Mouse (Mus musculus) bone marrow macrophage, adult 2 months (primary cell): Measurements from ENCODE around the gene Samd5. TPM values are rescaled to one million over a fixed set of nuclear protein-coding genes. Genes with fewer than 3 reads are reported as not detected.

ENCODE experiments used
- H3K27ac ChIP-seq: 2 replicates; pipeline ENCODE4 v1.5.1; 2012; ENCODE audit warnings: low read depth, low read length; ENCODE audit not compliant: insufficient read depth
- H3K4me1 ChIP-seq: 2 replicates; pipeline ENCODE4 v1.6.1; 2012; ENCODE audit warnings: low read length; ENCODE audit not compliant: control insufficient read depth, insufficient read depth
- H3K4me3 ChIP-seq: 2 replicates; pipeline ENCODE4 v1.5.1; 2012; ENCODE audit warnings: mild to moderate bottlenecking, low read length, moderate library complexity; ENCODE audit not compliant: insufficient read depth
- CTCF ChIP-seq: IDR thresholded peaks from 2 replicates; pipeline ENCODE4 v1.5.1; 2012; ENCODE audit warnings: low read depth, mild to moderate bottlenecking, low read length, moderate library complexity
- POLR2A ChIP-seq: IDR thresholded peaks from 2 replicates; pipeline ENCODE4 v1.6.1; 2012; ENCODE audit warnings: mild to moderate bottlenecking, low read depth, low read length, borderline replicate concordance
- polyA plus RNA-seq: library from polyadenylated mRNA; stranded (reverse); fragments of >200 nt; gene quantifications from 2 replicates; pipeline ENCODE4 v1.2.4, GENCODE M21; 2012; ENCODE audit not compliant: missing spikeins, insufficient read depth, insufficient read length

The Samd5 gene
- polyA plus RNA-seq, 1 experiment = not detected

- no peak overlapping the region for H3K4me3 ChIP-seq
- no peaks in the 10 kb centered on the region for H3K4me1 ChIP-seq
- TF ChIP-seq CTCF (no peak), POLR2A (no peak)
- no peak overlapping the region for H3K27ac ChIP-seq
Measured at GRCm38 (mm10) chr10:9625356-9625755, 49.7 kb downstream of the Samd5 start.

- Histone ChIP-seq H3K4me1 (no peaks in the 10 kb centered on the region), H3K4me3 (no peak overlapping the region), H3K27ac (no peak overlapping the region)
- TF ChIP-seq POLR2A (no peak), CTCF (no peak)
Measured at GRCm38 (mm10) chr10:9621926-9622688, 52.9 kb downstream of the Samd5 start.

GRCm38 (mm10) chr10:9621055-9621454 lies 54.0 kb downstream of the Samd5 start:
- TF ChIP-seq CTCF (no peak), POLR2A (no peak)
- Histone ChIP-seq H3K4me3 (no peak overlapping the region), H3K4me1 (no peaks in the 10 kb centered on the region), H3K27ac (no peak overlapping the region)

- Histone ChIP-seq H3K4me1 (no peaks in the 10 kb centered on the region), H3K4me3 (no peak overlapping the region), H3K27ac (no peak overlapping the region)
- TF ChIP-seq CTCF (no peak), POLR2A (no peak)
Measured at GRCm38 (mm10) chr10:9615009-9615408, 60.0 kb downstream of the Samd5 start.

GRCm38 (mm10) chr10:9608854-9609253 lies 66.2 kb downstream of the Samd5 start:
- no peak overlapping the region for H3K4me3 ChIP-seq
- TF ChIP-seq POLR2A (no peak), CTCF (no peak)
- H3K4me1 ChIP-seq = no peaks in the 10 kb centered on the region; the same call in 1 of the 2 replicates
- H3K27ac ChIP-seq = no peak overlapping the region

- no peaks in the 10 kb centered on the region; the same call in 1 of the 2 replicates for H3K4me1 ChIP-seq
- no peak overlapping the region for H3K4me3 ChIP-seq
- TF ChIP-seq POLR2A = no peak
- TF ChIP-seq CTCF = no peak
- no peak overlapping the region for H3K27ac ChIP-seq
Measured at GRCm38 (mm10) chr10:9607155-9607554, 67.9 kb downstream of the Samd5 start.

GRCm38 (mm10) chr10:9605635-9606034 lies 69.4 kb downstream of the Samd5 start:
- TF ChIP-seq CTCF (no peak), POLR2A (no peak)
- no peaks in the 10 kb centered on the region; the same call in 1 of the 2 replicates for H3K4me1 ChIP-seq
- H3K27ac ChIP-seq = no peak overlapping the region
- H3K4me3 ChIP-seq = no peak overlapping the region

GRCm38 (mm10) chr10:9603290-9603689 lies 71.7 kb downstream of the Samd5 start:
- Histone ChIP-seq H3K27ac (no peak overlapping the region), H3K4me3 (no peak overlapping the region), H3K4me1 (no peaks in the 10 kb centered on the region)
- TF ChIP-seq CTCF = no peak
- TF ChIP-seq POLR2A = no peak

GRCm38 (mm10) chr10:9602845-9603244 lies 72.2 kb downstream of the Samd5 start:
- Histone ChIP-seq H3K27ac (no peak overlapping the region), H3K4me1 (no peaks in the 10 kb centered on the region), H3K4me3 (no peak overlapping the region)
- no peak for TF ChIP-seq CTCF
- TF ChIP-seq POLR2A = no peak

- Histone ChIP-seq H3K27ac (no peak overlapping the region), H3K4me3 (no peak overlapping the region), H3K4me1 (no peaks in the 10 kb centered on the region)
- TF ChIP-seq CTCF (no peak), POLR2A (no peak)
Measured at GRCm38 (mm10) chr10:9602389-9602788, 72.6 kb downstream of the Samd5 start.
